Mouse (Mus musculus): ENCODE results near the gene Sp6. TPM values are rescaled to one million over a fixed set of nuclear protein-coding genes. Genes with fewer than 3 reads are reported as not detected.

The Sp6 gene
- total RNA-seq, 2 experiments from 2014 or later = 0.07 to 0.12 TPM

GRCm38 (mm10) chr11:96980021-96980420 is 33.2 kb upstream of the Sp6 start:
- intact Hi-C loops (cut with DNase I) = loop anchor here (10.0 kb wide), 1 partner anchor 195 kb away; no protein-coding TSS in a partner anchor
- no peak for DNase-seq

GRCm38 (mm10) chr11:96981461-96981860 is 31.7 kb upstream of the Sp6 start:
- intact Hi-C loops (cut with DNase I) = loop anchor here (10.0 kb wide), 1 partner anchor 193 kb away; no protein-coding TSS in a partner anchor
- DNase-seq = no peak

- peak; percentile 81 to 86 for DNase-seq
- intact Hi-C loops (cut with DNase I) = loop anchor here (1.0 to 10.0 kb wide), 3 partner anchors 40 to 192 kb away; no protein-coding TSS in a partner anchor
Observed at GRCm38 (mm10) chr11:96982355-96982754, 30.8 kb upstream of the Sp6 start.

- intact Hi-C loops (cut with DNase I) = loop anchor here (1.0 to 10.0 kb wide), 3 partner anchors 39 to 192 kb away; no protein-coding TSS in a partner anchor
Observed at GRCm38 (mm10) chr11:96982859-96983258, 30.3 kb upstream of the Sp6 start, which contains the start of gene Sp2. TSS of gene Sp2 (minus strand) at chr11:96982959.

GRCm38 (mm10) chr11:96984903-96985302 is 28.3 kb upstream of the Sp6 start:
- no peak for DNase-seq
- intact Hi-C loops (cut with DNase I) = loop anchor here (10.0 kb wide), 1 partner anchor 190 kb away; no protein-coding TSS in a partner anchor

More at GRCm38 (mm10) chr11:96982859-96983258, 30.3 kb upstream of the Sp6 start, which contains the start of gene Sp2:
- DNase-seq = no peak

GRCm38 (mm10) chr11:96986463-96986862 is 26.7 kb upstream of the Sp6 start:
- no peak for DNase-seq
- intact Hi-C loops (cut with DNase I) = loop anchor here (10.0 kb wide), 1 partner anchor 188 kb away; no protein-coding TSS in a partner anchor

- DNase-seq = no peak
- intact Hi-C loops (cut with DNase I) = loop anchor here (10.0 kb wide), 1 partner anchor 187 kb away; no protein-coding TSS in a partner anchor
Observed at GRCm38 (mm10) chr11:96987873-96988655, 25.1 kb upstream of the Sp6 start.

GRCm38 (mm10) chr11:96991501-96991900 is 21.7 kb upstream of the Sp6 start:
- intact Hi-C loops (cut with DNase I) = no loop called here
- no peak for DNase-seq

GRCm38 (mm10) chr11:96992722-96993311 is 20.4 kb upstream of the Sp6 start:
- intact Hi-C loops (cut with DNase I) = no loop called here
- no peak for DNase-seq

GRCm38 (mm10) chr11:96995031-96995430 is 18.2 kb upstream of the Sp6 start:
- DNase-seq = no peak
- intact Hi-C loops (cut with DNase I) = no loop called here

GRCm38 (mm10) chr11:96995836-96996772 is 17.1 kb upstream of the Sp6 start:
- intact Hi-C loops (cut with DNase I) = no loop called here
- no peak for DNase-seq

- no peak for DNase-seq
- intact Hi-C loops (cut with DNase I) = no loop called here
Observed at GRCm38 (mm10) chr11:96996773-96997379, 16.3 kb upstream of the Sp6 start.

- intact Hi-C loops (cut with DNase I) = no loop called here
- DNase-seq = peak; percentile 53 to 55
Observed at GRCm38 (mm10) chr11:96997380-96997956, 15.7 kb upstream of the Sp6 start.

GRCm38 (mm10) chr11:97003170-97003569 is 10.0 kb upstream of the Sp6 start:
- intact Hi-C loops (cut with DNase I) = no loop called here
- no peak for DNase-seq

GRCm38 (mm10) chr11:97007093-97007794 is 6.0 kb upstream of the Sp6 start:
- intact Hi-C loops (cut with DNase I) = no loop called here
- DNase-seq = no peak

- DNase-seq = no peak
- intact Hi-C loops (cut with DNase I) = no loop called here
Observed at GRCm38 (mm10) chr11:97009198-97009790, 3.9 kb upstream of the Sp6 start.

- intact Hi-C loops (cut with DNase I) = no loop called here
- DNase-seq = no peak
Observed at GRCm38 (mm10) chr11:97017696-97018582, 4.7 kb downstream of the Sp6 start.

Measured in heart, postnatal 14 days (tissue).